Mouse (Mus musculus) heart, postnatal 0 days (tissue): ENCODE results near the gene Gm45140. TPM values are rescaled to one million over a fixed set of nuclear protein-coding genes. Genes with fewer than 3 reads are reported as not detected.

Experiments used
- ATAC-seq: fragments of 200-750 bp; cut with Nextera tagmentation; 2 replicates; pipeline ENCODE4 v1.8.0; 2017; ENCODE audit warnings: low read depth, moderate number of reproducible peaks, moderate library complexity; ENCODE audit not compliant: insufficient read depth
- DNase-seq: peaks from one replicate; pipeline ENCODE4 v3.0.0-alpha.2; 2016; ENCODE audit warnings: low spot score
- H3K27ac ChIP-seq: fragments of 300-500 bp; sonication (generic); 2 replicates; pipeline ENCODE4 v1.5.1; 2014; ENCODE audit warnings: low read depth, mild to moderate bottlenecking
- H3K27me3 ChIP-seq: fragments of 300-500 bp; sonication (generic); 2 replicates; pipeline ENCODE4 v1.6.1; 2014; ENCODE audit warnings: low read length, mixed read lengths; ENCODE audit not compliant: control insufficient read depth, insufficient read depth
- H3K36me3 ChIP-seq: fragments of 300-500 bp; sonication (generic); replicated peaks from 2 replicates; pipeline ENCODE4 v1.6.1; 2014; ENCODE audit warnings: low read length, mixed read lengths; ENCODE audit not compliant: control insufficient read depth, insufficient read depth
- H3K4me1 ChIP-seq: fragments of 300-500 bp; sonication (generic); 2 replicates; pipeline ENCODE4 v1.6.1; 2014; ENCODE audit warnings: antibody characterized with exemption; ENCODE audit not compliant: control insufficient read depth, insufficient read depth
- H3K4me2 ChIP-seq: fragments of 300-500 bp; sonication (generic); 2 replicates; pipeline ENCODE4 v1.6.1; 2014; ENCODE audit warnings: low read depth, mild to moderate bottlenecking, low read length, moderate library complexity
- H3K4me3 ChIP-seq: fragments of 300-500 bp; sonication (generic); 2 replicates; pipeline ENCODE4 v1.5.1; 2014; ENCODE audit warnings: low read depth, low read length
- H3K9ac ChIP-seq: fragments of 300-500 bp; sonication (generic); replicated peaks from 2 replicates; pipeline ENCODE4 v1.6.1; 2014; ENCODE audit warnings: low read depth, low read length, mixed read lengths
- H3K9me3 ChIP-seq: fragments of 300-500 bp; sonication (generic); replicated peaks from 2 replicates; pipeline ENCODE4 v1.6.1; 2016; ENCODE audit warnings: low read length; ENCODE audit not compliant: control insufficient read depth
- CTCF ChIP-seq: IDR thresholded peaks from 2 replicates; pipeline ENCODE4 v1.5.1; 2016; ENCODE audit warnings: antibody characterized with exemption, control low read depth, low read depth
- EP300 ChIP-seq: IDR thresholded peaks from 2 replicates; pipeline ENCODE4 v1.6.1; 2016; ENCODE audit warnings: antibody characterized with exemption, low read depth
- WGBS: fragments of 180-500 bp; shearing (Covaris S2); extraction: QIAGEN DNeasy Blood & Tissue Kit; methylation state at CpG from one replicate; pipeline ENCODE4 v1.1.7; 2014; 5-methylcytosine and 5-hydroxymethylcytosine counted together
- polyA plus RNA-seq: library from polyadenylated mRNA; unstranded; fragments of >200 nt; fragmentation: Nextera tagmentation; extraction: Ambion mirVana; gene quantifications from 2 replicates; pipeline ENCODE4 v1.2.1, GENCODE M21; 2015
- total RNA-seq: library from RNA; depleted of rRNA; stranded (reverse); fragments of >200 nt; gene quantifications from 2 replicates; pipeline ENCODE4 v1.2.3, GENCODE M21; 2014; ENCODE audit warnings: low replicate concordance

The Gm45140 gene
- total and polyA plus RNA-seq, 2 experiments from 2014 or later, result 1.1 TPM; not detected in 1

DNA sequence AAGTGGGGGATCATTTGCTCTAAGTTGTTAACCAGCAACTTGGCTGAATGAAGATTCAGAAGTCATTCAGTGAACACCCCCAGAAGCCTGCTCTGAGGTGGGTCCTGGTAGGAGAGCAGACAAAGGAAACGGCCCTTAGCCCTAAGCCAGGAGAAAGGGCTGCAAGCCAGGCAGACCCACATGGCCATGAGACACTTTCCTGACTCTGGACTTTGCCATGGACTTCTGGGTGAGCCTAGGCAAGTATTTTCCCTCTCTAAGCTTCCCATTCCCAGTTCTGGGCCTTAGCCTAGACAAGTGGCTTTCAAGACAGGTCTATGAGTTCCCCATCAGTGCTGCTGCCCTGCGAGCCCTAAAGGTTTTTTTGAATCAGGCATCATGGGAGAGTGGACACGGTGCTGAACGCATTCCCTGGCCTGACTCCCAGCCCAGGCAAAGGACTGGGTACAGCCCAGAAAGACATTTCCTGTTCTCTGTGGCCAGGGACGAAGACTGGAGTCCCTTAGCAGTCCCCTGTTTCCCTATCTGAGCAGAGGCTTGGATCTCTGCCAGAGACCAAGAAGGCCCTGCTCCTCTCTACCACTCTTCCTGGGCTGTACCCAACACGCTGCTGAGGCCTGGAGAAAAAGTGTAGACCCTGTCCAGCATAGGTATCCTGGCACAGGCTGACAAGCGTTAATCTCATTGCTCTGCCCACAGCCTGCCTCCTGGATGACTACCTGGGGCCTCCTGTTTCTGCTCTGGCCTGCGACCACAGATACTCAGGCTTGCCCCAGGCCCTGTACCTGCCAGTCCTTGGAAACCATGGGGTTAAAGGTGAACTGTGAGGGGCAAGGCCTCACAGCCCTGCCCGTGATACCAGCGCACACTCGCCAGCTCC, 57.1 kb downstream of the Gm45140 start:
- Histone ChIP-seq H3K9ac (no peak overlapping the region), H3K27me3 (no peaks in the 10 kb centered on the region), H3K4me2 (no peak overlapping the region), H3K36me3 (no peaks in the 10 kb centered on the region), H3K4me3 (no peak overlapping the region), H3K4me1 (no peaks in the 10 kb centered on the region), H3K27ac (no peak overlapping the region), H3K9me3 (no peaks in the 10 kb centered on the region)
- peak; percentile 44 for ATAC-seq
- DNase-seq, result peak; percentile 33
- 38% methylated on average over 11 of the region's 11 CpGs for WGBS
- TF ChIP-seq EP300, result no peak
- TF ChIP-seq CTCF, result no peak

DNA sequence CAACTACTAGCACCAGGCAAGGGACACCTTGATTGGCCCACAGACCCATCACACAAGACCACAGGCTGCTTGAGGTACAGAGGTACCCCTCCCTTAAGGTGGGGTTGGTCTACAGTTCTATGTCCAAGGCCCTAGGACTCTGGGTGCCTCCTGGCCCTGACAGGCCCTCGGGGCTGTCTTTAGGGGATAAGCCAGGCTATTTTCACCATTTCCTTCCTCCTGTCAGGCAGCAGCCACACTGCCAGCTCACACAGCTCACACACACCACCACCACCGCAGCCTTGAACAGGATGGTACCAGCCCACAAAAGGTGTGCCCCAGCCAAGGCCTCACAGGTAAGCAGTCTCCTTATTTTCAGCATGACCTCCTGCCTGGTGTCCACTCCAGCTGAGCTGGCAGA, 57.8 kb downstream of the Gm45140 start, which contains the start of gene Gp9:
TSS of gene Gp9 (plus strand) at position 231 of the 400 bp plus-strand sequence.
- Histone ChIP-seq H3K4me2 (no peak within 1 kb of the TSS), H3K36me3 (no peaks in the 10 kb centered on the region), H3K9ac (no peak within 1 kb of the TSS), H3K9me3 (no peaks in the 10 kb centered on the region), H3K27ac (no peak within 1 kb of the TSS), H3K27me3 (no peaks in the 10 kb centered on the region), H3K4me1 (no peaks in the 10 kb centered on the region), H3K4me3 (no peak within 1 kb of the TSS)
- 45% methylated on average over 2 of the region's 2 CpGs for whole genome bisulfite sequencing
- no peak for TF ChIP-seq CTCF
- TF ChIP-seq EP300, result no peak
- no peak for ATAC-seq
- no peak for DNase-seq

DNA sequence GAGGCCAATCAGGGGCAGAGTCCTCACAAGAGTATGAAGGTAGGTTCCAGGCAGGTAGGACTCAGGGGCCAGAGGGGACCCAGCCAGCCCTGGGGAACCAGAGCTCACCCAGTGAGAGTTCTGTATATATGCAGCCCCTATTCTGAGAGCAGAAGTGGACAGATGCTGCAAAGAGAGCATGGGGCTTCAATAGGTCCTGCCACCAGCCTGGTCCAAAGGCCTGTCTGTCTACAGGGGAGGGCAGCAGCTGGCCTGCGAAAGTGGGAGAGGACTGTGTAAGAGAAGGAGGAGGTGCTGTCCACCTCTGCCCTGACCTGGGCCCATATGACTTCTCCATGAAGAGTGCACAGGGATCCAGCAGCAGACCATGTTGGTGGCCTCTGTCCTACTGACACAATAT, 58.9 kb downstream of the Gm45140 start:
- DNase-seq (no peak), ATAC-seq (no peak)
- Histone ChIP-seq H3K4me2 (no peak overlapping the region), H3K27ac (no peak overlapping the region), H3K27me3 (no peaks in the 10 kb centered on the region), H3K36me3 (no peaks in the 10 kb centered on the region), H3K4me1 (no peaks in the 10 kb centered on the region), H3K4me3 (no peak overlapping the region), H3K9me3 (no peaks in the 10 kb centered on the region), H3K9ac (no peak overlapping the region)
- TF ChIP-seq CTCF, result no peak
- TF ChIP-seq EP300, result no peak
- WGBS, result 77% methylated on average over 1 of the region's 1 CpGs

DNA sequence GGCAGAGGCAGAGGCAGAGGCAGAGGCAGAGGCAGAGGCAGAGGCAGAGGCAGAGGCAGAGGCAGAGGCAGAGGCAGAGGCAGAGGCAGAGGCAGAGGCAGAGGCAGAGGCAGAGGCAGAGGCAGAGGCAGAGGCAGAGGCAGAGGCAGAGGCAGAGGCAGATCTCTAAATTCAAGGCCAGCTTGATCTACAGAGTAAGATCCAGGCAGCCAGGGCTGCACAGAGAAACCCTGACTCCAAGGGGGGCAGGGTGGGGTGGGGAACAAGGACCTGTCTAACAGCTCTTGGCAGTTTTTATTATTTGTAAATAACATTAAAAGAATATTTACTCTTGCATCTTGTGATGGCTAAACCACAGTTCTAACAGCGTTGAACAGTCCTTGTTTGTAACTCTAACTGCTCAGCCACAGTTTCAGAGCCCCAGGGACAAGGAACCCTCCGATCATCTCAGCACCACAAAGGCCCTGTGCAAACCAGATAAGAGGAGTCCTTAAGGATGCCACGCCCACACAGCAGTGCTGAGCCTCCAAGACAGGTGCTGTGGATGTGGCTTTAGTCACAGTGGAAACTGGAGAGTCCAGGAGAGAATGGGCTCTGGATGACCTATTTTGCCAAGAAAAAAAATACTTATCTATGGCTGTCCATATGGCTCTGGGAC, 59.9 kb downstream of the Gm45140 start:
- Histone ChIP-seq H3K9ac (no peak overlapping the region), H3K27ac (no peak overlapping the region), H3K4me2 (no peak overlapping the region), H3K9me3 (no peaks in the 10 kb centered on the region), H3K36me3 (no peaks in the 10 kb centered on the region), H3K27me3 (no peaks in the 10 kb centered on the region), H3K4me3 (no peak overlapping the region), H3K4me1 (no peaks in the 10 kb centered on the region)
- DNase-seq, result no peak
- no peak for ATAC-seq
- no peak for TF ChIP-seq EP300
- TF ChIP-seq CTCF, result no peak
- 55% methylated on average over 3 of the region's 3 CpGs for WGBS

DNA sequence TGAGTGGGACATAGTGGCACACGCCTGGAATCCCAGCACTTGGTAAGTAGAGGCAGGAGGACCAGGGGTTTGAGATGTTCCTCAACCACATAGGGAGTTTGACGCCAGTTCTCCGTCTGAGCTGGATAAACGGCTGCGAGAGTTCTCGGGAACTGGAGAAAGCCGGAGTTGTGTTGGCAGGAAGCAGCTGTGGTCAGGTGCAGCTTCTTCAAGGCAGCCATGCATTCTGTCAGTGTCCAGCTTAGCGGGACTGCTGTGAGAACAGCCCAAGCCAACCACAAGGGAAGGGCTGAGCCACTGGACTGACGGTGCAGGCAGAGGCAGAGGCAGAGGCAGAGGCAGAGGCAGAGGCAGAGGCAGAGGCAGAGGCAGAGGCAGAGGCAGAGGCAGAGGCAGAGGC, 60.7 kb downstream of the Gm45140 start:
- no peak for TF ChIP-seq CTCF
- no peak for TF ChIP-seq EP300

More for the DNA sequence above, 60.7 kb downstream of the Gm45140 start:
- WGBS, result 73% methylated on average over 9 of the region's 9 CpGs
- Histone ChIP-seq H3K4me3 (no peak overlapping the region), H3K27me3 (no peaks in the 10 kb centered on the region), H3K9me3 (no peaks in the 10 kb centered on the region), H3K4me1 (no peaks in the 10 kb centered on the region), H3K36me3 (no peaks in the 10 kb centered on the region), H3K4me2 (no peak overlapping the region), H3K9ac (no peak overlapping the region), H3K27ac (no peak overlapping the region)
- DNase-seq (no peak), ATAC-seq (no peak)
